Mouse (Mus musculus): ENCODE results near the gene Stk24. TPM values are rescaled to one million over a fixed set of nuclear protein-coding genes. Genes with fewer than 3 reads are reported as not detected.

Gene Stk24
- polyA plus RNA-seq, 1 experiment from 2014 or later: 27.3 TPM

DNA sequence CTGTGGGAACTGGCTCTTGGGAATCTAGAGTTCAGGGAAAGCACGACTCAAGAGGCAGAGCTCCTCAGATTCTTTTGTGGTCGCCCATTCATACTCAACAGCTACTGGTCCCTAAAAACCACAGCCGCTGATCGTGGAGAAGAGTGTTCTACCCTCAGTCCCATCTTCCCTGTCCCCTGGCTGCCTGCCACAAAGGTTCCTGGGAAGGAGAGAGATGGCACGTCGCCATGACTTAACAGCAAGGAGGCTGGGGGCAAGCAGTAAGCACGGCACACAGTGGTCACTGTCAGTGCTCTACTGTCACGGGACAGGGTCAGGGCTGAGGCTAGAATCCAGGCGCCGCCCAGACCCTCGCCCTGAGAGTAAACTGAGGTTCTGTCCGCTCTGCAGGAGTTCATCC lies 104.8 kb downstream of the Stk24 start:
- Histone ChIP-seq H3K27ac (ENCODE audit: low read length) (no peak overlapping the region), H3K4me1 (ENCODE audit: control insufficient read depth, insufficient read depth, low read length) (no peaks in the 10 kb centered on the region), H3K9ac (ENCODE audit: low read depth, low read length) (no peak overlapping the region), H3K9me3 (ENCODE audit: control insufficient read depth, low read length) (no peaks in the 10 kb centered on the region), H3K4me2 (ENCODE audit: low read depth, low read length) (no peak overlapping the region), H3K36me3 (ENCODE audit: control insufficient read depth, insufficient read depth, low read length) (peaks cover 8% of the 10 kb centered on the region), H3K27me3 (replicated peaks; ENCODE audit: control insufficient read depth, insufficient read depth, low read length) (no peaks in the 10 kb centered on the region), H3K4me3 (ENCODE audit: low read length) (no peak overlapping the region)
- 75% methylated on average over 12 of the region's 12 CpGs for WGBS
- ATAC-seq: no peak

DNA sequence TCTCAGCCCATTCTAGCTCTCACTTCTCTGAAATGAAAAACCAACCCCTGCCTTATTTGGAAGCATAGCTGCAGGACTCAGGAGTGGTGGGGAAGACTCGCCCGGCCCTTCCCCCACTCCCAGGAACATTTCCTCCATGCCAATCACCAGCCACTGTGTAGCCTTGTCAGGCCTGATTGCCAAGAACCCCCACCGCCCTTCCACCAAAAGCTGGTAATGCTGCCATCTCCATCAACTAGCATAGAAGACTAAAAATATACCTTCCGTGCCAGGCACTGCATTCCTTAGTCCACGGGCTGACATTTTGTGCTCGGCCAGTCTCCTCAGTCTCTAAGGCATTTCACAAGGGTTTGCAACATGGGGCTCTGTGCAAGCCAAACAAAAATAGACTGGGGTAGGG lies 109.3 kb downstream of the Stk24 start:
- Histone ChIP-seq H3K36me3 (ENCODE audit: control insufficient read depth, insufficient read depth, low read length) (peaks cover 8% of the 10 kb centered on the region), H3K4me1 (ENCODE audit: control insufficient read depth, insufficient read depth, low read length) (no peaks in the 10 kb centered on the region), H3K9me3 (ENCODE audit: control insufficient read depth, low read length) (no peaks in the 10 kb centered on the region), H3K27ac (ENCODE audit: low read length) (no peak overlapping the region), H3K4me3 (ENCODE audit: low read length) (no peak overlapping the region), H3K27me3 (replicated peaks; ENCODE audit: control insufficient read depth, insufficient read depth, low read length) (no peaks in the 10 kb centered on the region), H3K4me2 (ENCODE audit: low read depth, low read length) (no peak overlapping the region), H3K9ac (ENCODE audit: low read depth, low read length) (no peak overlapping the region)
- ATAC-seq: no peak
- 73% methylated on average over 6 of the region's 6 CpGs for WGBS

- Histone ChIP-seq H3K4me1 (ENCODE audit: control insufficient read depth, insufficient read depth, low read length) (peaks cover 10% of the 10 kb centered on the region), H3K4me3 (ENCODE audit: low read length) (no peak overlapping the region), H3K9me3 (ENCODE audit: control insufficient read depth, low read length) (no peaks in the 10 kb centered on the region), H3K27ac (ENCODE audit: low read length) (no peak overlapping the region), H3K27me3 (replicated peaks; ENCODE audit: control insufficient read depth, insufficient read depth, low read length) (no peaks in the 10 kb centered on the region), H3K36me3 (ENCODE audit: control insufficient read depth, insufficient read depth, low read length) (peaks cover 2% of the 10 kb centered on the region; the same call in 1 of the 2 replicates), H3K9ac (ENCODE audit: low read depth, low read length) (no peak overlapping the region), H3K4me2 (ENCODE audit: low read depth, low read length) (no peak overlapping the region)
- ATAC-seq: no peak
- 91% methylated on average over 8 of the region's 8 CpGs for WGBS
Measured at GRCm38 (mm10) chr14:121267801-121268200, 112.0 kb downstream of the Stk24 start.

DNA sequence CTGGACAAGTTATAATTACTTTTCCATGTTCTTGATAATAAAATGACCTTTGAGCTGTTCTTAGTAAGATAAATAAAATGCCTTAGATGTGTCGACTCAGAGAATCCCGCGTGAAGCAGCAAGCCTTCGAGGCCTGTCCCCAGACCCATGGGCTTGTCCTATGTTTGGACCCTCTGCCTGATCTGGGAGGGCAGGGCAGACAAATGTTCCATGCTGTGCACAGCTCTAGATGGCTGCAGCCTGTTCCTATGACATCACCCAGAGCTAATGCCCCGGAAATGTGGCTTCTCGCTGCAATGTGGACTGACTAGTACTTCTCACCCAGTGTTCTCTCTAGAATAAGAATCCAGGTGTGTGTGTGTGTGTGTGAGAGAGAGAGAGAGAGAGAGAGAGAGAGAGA lies 115.4 kb downstream of the Stk24 start:
- Histone ChIP-seq H3K27me3 (replicated peaks; ENCODE audit: control insufficient read depth, insufficient read depth, low read length) (no peaks in the 10 kb centered on the region), H3K4me2 (ENCODE audit: low read depth, low read length) (no peak overlapping the region), H3K9me3 (ENCODE audit: control insufficient read depth, low read length) (no peaks in the 10 kb centered on the region), H3K27ac (ENCODE audit: low read length) (no peak overlapping the region), H3K4me1 (ENCODE audit: control insufficient read depth, insufficient read depth, low read length) (peaks cover 10% of the 10 kb centered on the region), H3K36me3 (ENCODE audit: control insufficient read depth, insufficient read depth, low read length) (peaks cover 5% of the 10 kb centered on the region; the same call in 1 of the 2 replicates), H3K4me3 (ENCODE audit: low read length) (no peak overlapping the region), H3K9ac (ENCODE audit: low read depth, low read length) (no peak overlapping the region)
- 53% methylated on average over 6 of the region's 6 CpGs for WGBS
- 0 out of 2 replicates have a peak, but pooled peaks have one; percentile 29 for ATAC-seq

- Histone ChIP-seq H3K27me3 (replicated peaks; ENCODE audit: control insufficient read depth, insufficient read depth, low read length) (no peaks in the 10 kb centered on the region), H3K4me2 (ENCODE audit: low read depth, low read length) (no peak overlapping the region), H3K4me1 (ENCODE audit: control insufficient read depth, insufficient read depth, low read length) (peaks cover 10% of the 10 kb centered on the region), H3K36me3 (ENCODE audit: control insufficient read depth, insufficient read depth, low read length) (peaks cover 5% of the 10 kb centered on the region; the same call in 1 of the 2 replicates), H3K9me3 (ENCODE audit: control insufficient read depth, low read length) (no peaks in the 10 kb centered on the region), H3K27ac (ENCODE audit: low read length) (no peak overlapping the region), H3K9ac (ENCODE audit: low read depth, low read length) (no peak overlapping the region), H3K4me3 (ENCODE audit: low read length) (no peak overlapping the region)
- 64% methylated on average over 2 of the region's 2 CpGs for WGBS
- no peak for ATAC-seq
Measured at GRCm38 (mm10) chr14:121263912-121264311, 115.9 kb downstream of the Stk24 start.

DNA sequence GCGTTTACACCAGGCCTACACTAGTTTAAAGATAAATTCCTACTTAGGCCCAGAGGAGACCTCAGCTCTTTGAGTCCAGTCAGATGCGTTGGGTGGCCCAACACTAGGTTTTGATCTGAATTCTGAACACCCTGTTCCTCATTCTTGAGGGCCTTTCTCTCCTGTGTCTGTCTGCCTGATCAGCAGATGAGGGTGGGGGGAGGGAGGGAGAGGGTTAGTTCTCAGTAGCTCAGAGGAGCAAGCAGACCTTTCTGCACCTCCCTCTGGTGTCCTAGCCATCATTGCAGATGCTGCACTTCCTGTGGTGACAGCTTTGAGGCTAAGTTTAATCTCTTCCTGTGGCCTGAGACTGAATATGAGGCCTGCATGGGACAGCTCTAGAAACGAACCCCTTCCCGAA lies 117.2 kb downstream of the Stk24 start:
- peaks cover 4% of the 10 kb centered on the region; the same call in 1 of the 2 replicates for H3K36me3 ChIP-seq (ENCODE audit: control insufficient read depth, insufficient read depth, low read length)
- H3K9ac ChIP-seq (ENCODE audit: low read depth, low read length): no peak overlapping the region
- no peak for ATAC-seq

DNA sequence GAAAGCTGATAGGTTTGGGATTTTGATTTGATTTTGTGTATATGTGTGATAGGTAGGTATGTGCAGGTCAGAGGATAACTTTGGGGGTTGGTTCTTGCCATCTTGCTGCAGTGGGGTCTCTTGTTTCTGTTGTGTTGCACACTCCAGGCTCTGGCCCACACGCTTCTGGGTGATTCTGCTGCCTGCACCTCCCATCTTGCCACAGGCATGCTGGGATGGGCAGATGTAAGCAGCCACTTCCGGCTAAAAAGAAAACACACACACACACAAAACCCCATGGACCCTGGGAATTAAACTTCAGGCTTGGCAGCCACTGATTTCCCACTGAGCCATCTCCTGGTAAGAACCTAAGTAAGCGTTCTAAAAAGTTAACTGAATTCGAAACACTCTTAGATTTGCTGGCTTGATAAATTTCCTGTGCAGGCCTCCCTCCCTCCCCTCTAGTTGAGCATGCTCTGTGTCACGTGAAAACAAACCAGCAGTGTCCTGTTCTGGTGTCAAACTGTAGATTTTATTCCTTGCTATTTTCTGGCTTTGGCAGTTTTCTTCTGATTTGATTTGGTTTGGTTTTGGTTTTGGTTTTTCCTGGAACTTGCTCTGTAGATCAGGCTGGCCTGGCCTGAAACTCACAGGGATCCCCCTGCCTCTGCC lies 118.5 kb downstream of the Stk24 start:
- no peak overlapping the region for H3K9ac ChIP-seq (ENCODE audit: low read depth, low read length)
- WGBS: 67% methylated on average over 5 of the region's 5 CpGs
- no peaks in the 10 kb centered on the region for H3K9me3 ChIP-seq (ENCODE audit: control insufficient read depth, low read length)
- ATAC-seq: no peak
- H3K27ac ChIP-seq (ENCODE audit: low read length): no peak overlapping the region
- H3K36me3 ChIP-seq (ENCODE audit: control insufficient read depth, insufficient read depth, low read length): 0 out of 2 replicates have a peak, but pooled peaks cover 4% of the 10 kb centered on the region
- peaks cover 10% of the 10 kb centered on the region for H3K4me1 ChIP-seq (ENCODE audit: control insufficient read depth, insufficient read depth, low read length)
- H3K27me3 ChIP-seq (replicated peaks; ENCODE audit: control insufficient read depth, insufficient read depth, low read length): no peaks in the 10 kb centered on the region
- no peak overlapping the region for H3K4me3 ChIP-seq (ENCODE audit: low read length)
- no peak overlapping the region for H3K4me2 ChIP-seq (ENCODE audit: low read depth, low read length)

More for the DNA sequence above, 117.2 kb downstream of the Stk24 start:
- Histone ChIP-seq H3K4me1 (ENCODE audit: control insufficient read depth, insufficient read depth, low read length) (peaks cover 10% of the 10 kb centered on the region), H3K4me2 (ENCODE audit: low read depth, low read length) (no peak overlapping the region), H3K27ac (ENCODE audit: low read length) (no peak overlapping the region), H3K27me3 (replicated peaks; ENCODE audit: control insufficient read depth, insufficient read depth, low read length) (no peaks in the 10 kb centered on the region), H3K9me3 (ENCODE audit: control insufficient read depth, low read length) (no peaks in the 10 kb centered on the region), H3K4me3 (ENCODE audit: low read length) (no peak overlapping the region)
- 58% methylated on average over 4 of the region's 4 CpGs for whole genome bisulfite sequencing

GRCm38 (mm10) chr14:121259789-121260188 lies 120.0 kb downstream of the Stk24 start:
- Histone ChIP-seq H3K27me3 (replicated peaks; ENCODE audit: control insufficient read depth, insufficient read depth, low read length) (no peaks in the 10 kb centered on the region), H3K4me2 (ENCODE audit: low read depth, low read length) (no peak overlapping the region), H3K9me3 (ENCODE audit: control insufficient read depth, low read length) (no peaks in the 10 kb centered on the region), H3K36me3 (ENCODE audit: control insufficient read depth, insufficient read depth, low read length) (0 out of 2 replicates have a peak, but pooled peaks cover 4% of the 10 kb centered on the region), H3K9ac (ENCODE audit: low read depth, low read length) (no peak overlapping the region), H3K27ac (ENCODE audit: low read length) (no peak overlapping the region), H3K4me1 (ENCODE audit: control insufficient read depth, insufficient read depth, low read length) (peaks cover 10% of the 10 kb centered on the region), H3K4me3 (ENCODE audit: low read length) (no peak overlapping the region)
- WGBS: 60% methylated on average over 7 of the region's 7 CpGs
- ATAC-seq: 0 out of 2 replicates have a peak, but pooled peaks have one; percentile 33

DNA sequence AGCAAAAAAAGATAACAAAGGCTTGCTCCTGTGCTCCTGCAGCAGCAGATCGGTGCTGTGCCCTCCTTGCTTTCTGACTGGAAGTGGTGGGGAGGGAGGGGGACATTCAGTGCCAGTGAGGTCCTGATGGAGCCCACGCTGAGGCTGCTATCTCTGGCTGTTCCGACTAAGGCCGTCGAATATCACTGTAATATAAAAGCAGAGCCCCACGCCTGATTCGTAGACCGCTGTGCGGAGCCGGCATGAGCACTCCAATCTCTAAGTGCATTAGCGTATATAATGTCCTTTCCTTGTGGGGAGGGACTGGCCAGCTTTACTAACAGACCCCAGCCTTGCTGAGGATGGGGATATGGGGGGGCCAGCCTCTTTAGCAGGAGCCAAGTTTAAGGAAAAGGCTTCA lies 120.5 kb downstream of the Stk24 start:
- no peak overlapping the region for H3K4me3 ChIP-seq (ENCODE audit: low read length)
- WGBS: 83% methylated on average over 11 of the region's 11 CpGs
- no peak overlapping the region for H3K9ac ChIP-seq (ENCODE audit: low read depth, low read length)
- H3K4me2 ChIP-seq (ENCODE audit: low read depth, low read length): no peak overlapping the region
- no peaks in the 10 kb centered on the region for H3K27me3 ChIP-seq (replicated peaks; ENCODE audit: control insufficient read depth, insufficient read depth, low read length)
- H3K27ac ChIP-seq (ENCODE audit: low read length): no peak overlapping the region
- H3K9me3 ChIP-seq (ENCODE audit: control insufficient read depth, low read length): no peaks in the 10 kb centered on the region
- ATAC-seq: no peak
- H3K4me1 ChIP-seq (ENCODE audit: control insufficient read depth, insufficient read depth, low read length): peaks cover 7% of the 10 kb centered on the region
- 0 out of 2 replicates have a peak, but pooled peaks cover 4% of the 10 kb centered on the region for H3K36me3 ChIP-seq (ENCODE audit: control insufficient read depth, insufficient read depth, low read length)
